Mouse (Mus musculus): ENCODE results near the gene Tmbim4. TPM values are rescaled to one million over a fixed set of nuclear protein-coding genes. Genes with fewer than 3 reads are reported as not detected.

Tmbim4 gene
- 154 TPM for polyA plus RNA-seq (2014; fragmentation: Illumina TruSeq; extraction: RNeasy Lipid Tissue Mini Kit (QIAGEN cat#74804); ENCODE audit: low replicate concordance)

GRCm38 (mm10) chr10:120201131-120201921 is at the start of gene Tmbim4:
Gene Tmbim4 (plus strand): TSS chr10:120201590.

GRCm38 (mm10) chr10:120201961-120202402 is 592 bp downstream of the Tmbim4 start, which contains the start of gene Irak3:
Gene Irak3 (minus strand): TSS chr10:120202130.

GRCm38 (mm10) chr10:120226871-120227661 is 25.7 kb downstream of the Tmbim4 start, which contains the start of gene Llph:
Gene Llph (plus strand): TSS chr10:120227070.

Other genes with a start within 250 kb of the Tmbim4 start
- gene Helb, start 88.6 kb upstream of the Tmbim4 start, polyA plus RNA-seq (2014; fragmentation: Illumina TruSeq; extraction: RNeasy Lipid Tissue Mini Kit (QIAGEN cat#74804); ENCODE audit: low replicate concordance), result 7.9 TPM
- 3.9 TPM for gene Irak3, start 540 bp downstream of the Tmbim4 start, polyA plus RNA-seq (2014; fragmentation: Illumina TruSeq; extraction: RNeasy Lipid Tissue Mini Kit (QIAGEN cat#74804); ENCODE audit: low replicate concordance)
- gene Llph, start 25.5 kb downstream of the Tmbim4 start, polyA plus RNA-seq (2014; fragmentation: Illumina TruSeq; extraction: RNeasy Lipid Tissue Mini Kit (QIAGEN cat#74804); ENCODE audit: low replicate concordance), result 14.5 TPM

All from small intestine, adult 10 weeks (tissue).